Mouse (Mus musculus): ENCODE measurements around the gene Map3k10.

Gene Map3k10

DNA sequence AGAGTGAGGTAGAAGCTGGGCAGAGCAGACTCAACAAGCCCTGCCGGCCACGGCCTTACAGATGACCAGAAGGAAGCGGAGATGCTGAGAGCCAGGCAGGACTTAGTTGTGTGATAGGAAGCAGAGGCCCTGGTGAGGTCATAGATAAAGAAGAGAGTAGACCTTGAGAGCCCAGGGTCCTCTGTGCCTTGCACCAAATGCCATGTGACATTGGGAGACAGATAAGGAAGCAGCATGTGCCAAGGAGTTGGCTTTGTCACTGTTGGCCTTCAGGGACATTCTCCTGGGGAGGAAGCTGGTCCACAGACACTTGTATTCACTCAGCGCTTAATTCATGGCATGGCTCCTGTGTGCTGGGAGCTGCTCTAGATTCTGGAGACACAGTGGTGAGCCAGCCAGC is 65.1 kb downstream of the Map3k10 start:
- DNase-seq (ENCODE audit: low spot score), result no peak

GRCm38 (mm10) chr7:27608130-27608529 is 66.3 kb downstream of the Map3k10 start:
- DNase-seq (ENCODE audit: low spot score), result no peak

DNA sequence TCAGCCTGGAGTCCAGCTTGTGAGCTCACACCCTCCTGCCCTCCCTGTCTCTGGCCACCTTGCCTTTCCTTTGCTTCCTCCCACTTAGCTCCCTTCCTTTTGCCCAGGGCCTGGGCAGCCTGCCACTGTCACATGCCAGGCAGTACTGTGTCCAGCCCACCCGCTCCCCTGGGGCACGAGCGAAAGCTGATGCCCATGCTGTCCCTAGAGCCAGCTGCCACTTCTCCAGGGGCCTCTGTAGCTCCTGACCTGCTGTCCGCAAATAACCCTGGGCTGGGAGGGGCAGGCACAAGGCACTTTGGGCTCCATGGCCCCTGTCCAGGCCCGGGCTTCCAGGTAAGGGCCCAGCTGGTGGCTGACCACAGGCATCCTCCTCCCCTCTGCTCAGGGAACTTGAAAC is 66.8 kb downstream of the Map3k10 start:
- DNase-seq (ENCODE audit: low spot score), result no peak

- no peak for DNase-seq (ENCODE audit: low spot score)
Measured at GRCm38 (mm10) chr7:27606481-27607254, 67.7 kb downstream of the Map3k10 start.

Measured in embryo, embryonic 10.5 days (tissue).